In the genomic region with DNA sequence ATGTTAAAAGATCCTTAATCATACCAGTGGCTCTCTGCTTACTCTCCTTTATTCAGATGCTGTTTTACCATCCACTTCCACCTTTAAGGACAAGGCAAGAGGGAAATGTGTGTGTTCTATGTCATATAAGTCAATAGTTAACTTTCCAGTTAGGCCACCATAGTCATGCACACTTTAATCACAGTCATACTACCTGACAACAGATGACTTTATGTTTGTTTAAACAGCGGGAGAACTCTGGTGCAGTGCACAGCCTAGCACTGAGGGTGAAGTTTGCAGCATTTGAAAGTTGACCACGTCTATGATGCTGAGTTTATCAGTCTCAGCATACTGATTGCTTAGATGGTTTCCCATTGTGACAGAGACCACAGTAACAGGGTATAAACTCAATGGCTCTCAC, we compare ENCODE assay signal across 27 mouse cellular contexts.
"Had no signal": no experiment of that assay in that cellular context is flagged by ENCODE, and none has a peak within 500 bp of the region (broad histone marks: within the 10 kb centered on the region; RNA-seq: fewer than 3 reads in every experiment).

No protein-coding gene starts in this region.

- H3K4me1 ChIP-seq: heart, embryonic 10.5 days; heart, embryonic 12.5 days; hindbrain, embryonic 12.5 days; liver, embryonic 12.5 days had no signal

- H3K9ac ChIP-seq: forebrain, postnatal 0 days; heart, embryonic 12.5 days; hindbrain, embryonic 12.5 days; hindbrain, embryonic 14.5 days; kidney, embryonic 15.5 days; limb, embryonic 13.5 days; limb, embryonic 15.5 days; liver, embryonic 12.5 days; liver, embryonic 14.5 days had no signal

- DNase-seq: forebrain, postnatal 0 days; gastrocnemius, postnatal 14 days; gastrocnemius, postnatal 36 days; heart, adult 2 months; heart, postnatal 10 days; heart, postnatal 4 days; kidney, adult 11 months; kidney, adult 2 months; kidney, adult 9 months; kidney, postnatal 14 days; kidney, postnatal 36 days; layer of hippocampus, adult 9-11 months; layer of hippocampus, postnatal 36 days; left cerebral cortex, postnatal 4 days had no signal

- H3K27ac ChIP-seq: heart, adult 2 months; heart, embryonic 10.5 days; hindbrain, embryonic 10.5 days; hindbrain, embryonic 12.5 days; hindbrain, embryonic 14.5 days; kidney, embryonic 15.5 days; kidney, postnatal 0 days; layer of hippocampus, adult 2 months; limb, embryonic 13.5 days; limb, embryonic 15.5 days; liver, embryonic 12.5 days; liver, embryonic 14.5 days had no signal

- H3K27me3 ChIP-seq: heart, embryonic 12.5 days; hindbrain, embryonic 12.5 days; kidney, embryonic 15.5 days; limb, embryonic 13.5 days; limb, embryonic 15.5 days; liver, embryonic 12.5 days had no signal

- H3K9me3 ChIP-seq: heart, embryonic 10.5 days; heart, embryonic 12.5 days; hindbrain, embryonic 10.5 days; hindbrain, embryonic 12.5 days; kidney, embryonic 15.5 days; limb, embryonic 13.5 days; limb, embryonic 15.5 days; liver, embryonic 12.5 days had no signal

- H3K4me3 ChIP-seq: heart, adult 2 months; heart, embryonic 10.5 days; heart, embryonic 12.5 days; hindbrain, embryonic 10.5 days; hindbrain, embryonic 12.5 days; kidney, embryonic 15.5 days; layer of hippocampus, adult 2 months; limb, embryonic 13.5 days; limb, embryonic 15.5 days; liver, embryonic 12.5 days had no signal

- H3K4me2 ChIP-seq: heart, embryonic 12.5 days; hindbrain, embryonic 12.5 days; hindbrain, embryonic 14.5 days; kidney, embryonic 15.5 days; limb, embryonic 13.5 days; limb, embryonic 15.5 days; liver, embryonic 12.5 days had no signal

- ATAC-seq: forebrain, postnatal 0 days; hindbrain, embryonic 16.5 days; liver, embryonic 12.5 days had no signal

- H3K36me3 ChIP-seq: heart, embryonic 10.5 days; heart, embryonic 12.5 days; hindbrain, embryonic 10.5 days; hindbrain, embryonic 12.5 days; kidney, embryonic 15.5 days; limb, embryonic 13.5 days; limb, embryonic 15.5 days; liver, embryonic 12.5 days had no signal
